Mouse (Mus musculus) CH12.LX (cell line): ENCODE data around the gene Gsta1. TPM values are rescaled to one million over a fixed set of nuclear protein-coding genes. Genes with fewer than 3 reads are reported as not detected.

ENCODE experiments used
- DNase-seq: peaks from one replicate; pipeline ENCODE4 v3.0.0-alpha.2; 2013; ENCODE audit errors: extremely low read depth
- H3K27ac ChIP-seq: 2 replicates; pipeline ENCODE4 v1.5.1; 2012; ENCODE audit warnings: low read depth, mild to moderate bottlenecking, control low read depth, moderate library complexity; ENCODE audit not compliant: insufficient read depth
- H3K27me3 ChIP-seq: replicated peaks from 2 replicates; pipeline ENCODE3; 2012; ENCODE audit warnings: inconsistent platforms
- H3K36me3 ChIP-seq, 2 experiments: replicated peaks in 1 of 2; 2 replicates each; pipeline versions ENCODE3 to v1.6.1; 2012; ENCODE audit warnings: inconsistent platforms in 1 of 2, low read length in 1 of 2, mild to moderate bottlenecking in 1 of 2, mixed read lengths in 1 of 2, moderate library complexity in 1 of 2; ENCODE audit not compliant: control insufficient read depth in 1 of 2, insufficient read depth in 1 of 2
- H3K4me1 ChIP-seq, 2 experiments: 2 replicates each; pipeline ENCODE4 v1.6.1; 2012; ENCODE audit warnings: inconsistent platforms in 1 of 2, moderate library complexity in 1 of 2; ENCODE audit not compliant: insufficient read depth in 2 of 2, control insufficient read depth in 1 of 2
- H3K4me2 ChIP-seq: 2 replicates; pipeline ENCODE4 v1.6.1; 2012; ENCODE audit warnings: low read depth, mild to moderate bottlenecking, control low read depth; ENCODE audit not compliant: poor library complexity, insufficient read depth, severe bottlenecking
- H3K4me3 ChIP-seq, 3 experiments: fragments of 150-350 bp in 1 of 3; sonication (generic) in 1 of 3; replicated peaks in 1 of 3; 2 replicates each; pipeline versions ENCODE3 to v1.5.1; 2011 to 2012; ENCODE audit warnings: low read depth in 2 of 3, low read length in 2 of 3, mild to moderate bottlenecking in 2 of 3, moderate library complexity in 2 of 3, control low read depth in 1 of 3, improper control_type of control experiment in 1 of 3, inconsistent platforms in 1 of 3, mixed read lengths in 1 of 3; ENCODE audit not compliant: poor library complexity in 1 of 3
- H3K79me2 ChIP-seq: replicated peaks from 2 replicates; pipeline ENCODE4 v1.6.1; 2012; ENCODE audit warnings: mild to moderate bottlenecking, moderate library complexity; ENCODE audit not compliant: control insufficient read depth, poor library complexity, insufficient read depth, severe bottlenecking; ENCODE audit errors: extremely low read depth
- H3K9ac ChIP-seq: 2 replicates; pipeline ENCODE4 v1.6.1; 2012; ENCODE audit warnings: low read depth, mild to moderate bottlenecking, control low read depth, moderate library complexity; ENCODE audit not compliant: insufficient read depth
- H3K9me3 ChIP-seq: replicated peaks from 2 replicates; pipeline ENCODE3; 2012; ENCODE audit warnings: low read length, inconsistent platforms, mixed read lengths
- BHLHE40 ChIP-seq: IDR thresholded peaks from 2 replicates; pipeline ENCODE4 v1.6.1; 2011; ENCODE audit warnings: mild to moderate bottlenecking, low read depth, low read length, improper control_type of control experiment
- CHD1 ChIP-seq: IDR thresholded peaks from 2 replicates; pipeline ENCODE4 v1.6.1; 2012; ENCODE audit warnings: low read depth, low read length, improper control_type of control experiment, inconsistent platforms
- CTCF ChIP-seq, 2 experiments: IDR thresholded peaks in 1 of 2; conservative IDR thresholded peaks in 1 of 2; 2 replicates each; pipeline ENCODE4 v1.5.1; 2011 to 2012; ENCODE audit warnings: low read depth in 2 of 2, low read length in 2 of 2, improper control_type of control experiment in 1 of 2, inconsistent platforms in 1 of 2, mild to moderate bottlenecking in 1 of 2, moderate library complexity in 1 of 2
- E2F4 ChIP-seq: IDR thresholded peaks from 2 replicates; pipeline ENCODE4 v1.6.1; 2011; ENCODE audit warnings: low read depth, low read length, improper control_type of control experiment; ENCODE audit not compliant: insufficient replicate concordance
- ELF1 ChIP-seq: IDR thresholded peaks from 2 replicates; pipeline ENCODE4 v1.6.1; 2014; ENCODE audit warnings: low read depth, mild to moderate bottlenecking, inconsistent platforms, low read length, improper control_type of control experiment
- EP300 ChIP-seq: IDR thresholded peaks from 2 replicates; pipeline ENCODE4 v1.6.1; 2011; ENCODE audit warnings: low read length, improper control_type of control experiment
- ETS1 ChIP-seq: conservative IDR thresholded peaks from 2 replicates; pipeline ENCODE4 v1.6.1; 2012; ENCODE audit warnings: low read depth, mild to moderate bottlenecking, inconsistent platforms, low read length, improper control_type of control experiment, moderate library complexity
- GABPA ChIP-seq: IDR thresholded peaks from 2 replicates; pipeline ENCODE4 v1.6.1; 2012; ENCODE audit warnings: low read depth, low read length, improper control_type of control experiment, inconsistent platforms; ENCODE audit not compliant: insufficient replicate concordance
- HCFC1 ChIP-seq: IDR thresholded peaks from 2 replicates; pipeline ENCODE4 v1.6.1; 2012; ENCODE audit warnings: low read depth, mild to moderate bottlenecking, inconsistent platforms, low read length, improper control_type of control experiment
- JUN ChIP-seq: IDR thresholded peaks from 2 replicates; pipeline ENCODE4 v1.6.1; 2011; ENCODE audit warnings: low read depth, mild to moderate bottlenecking, low read length, improper control_type of control experiment, moderate library complexity; ENCODE audit not compliant: insufficient read depth
- JUND ChIP-seq: conservative IDR thresholded peaks from 2 replicates; pipeline ENCODE4 v1.6.1; 2011; ENCODE audit warnings: low read depth, low read length, improper control_type of control experiment
- KAT2A ChIP-seq: IDR thresholded peaks from 2 replicates; pipeline ENCODE4 v1.6.1; 2012; ENCODE audit warnings: low read length, improper control_type of control experiment, inconsistent platforms; ENCODE audit not compliant: insufficient replicate concordance
- MAFK ChIP-seq: IDR thresholded peaks from 2 replicates; pipeline ENCODE4 v1.6.1; 2011; ENCODE audit warnings: low read length, improper control_type of control experiment; ENCODE audit not compliant: insufficient replicate concordance
- MAX ChIP-seq: IDR thresholded peaks from 2 replicates; pipeline ENCODE4 v1.6.1; 2011; ENCODE audit warnings: low read length, improper control_type of control experiment
- MYC ChIP-seq: IDR thresholded peaks from 2 replicates; pipeline ENCODE4 v1.6.1; 2011; ENCODE audit warnings: low read depth, mild to moderate bottlenecking, improper control_type of control experiment, low read length
- NELFE ChIP-seq: IDR thresholded peaks from 2 replicates; pipeline ENCODE4 v1.6.1; 2011; ENCODE audit warnings: low read depth, low read length, improper control_type of control experiment
- NRF1 ChIP-seq: IDR thresholded peaks from 2 replicates; pipeline ENCODE4 v1.6.1; 2014; ENCODE audit warnings: low read depth, mild to moderate bottlenecking, inconsistent platforms, low read length, improper control_type of control experiment, moderate library complexity
- POLR2AphosphoS2 ChIP-seq: IDR thresholded peaks from 2 replicates; pipeline ENCODE4 v1.6.1; 2011; ENCODE audit warnings: low read depth, low read length, improper control_type of control experiment
- RAD21 ChIP-seq: IDR thresholded peaks from 2 replicates; pipeline ENCODE4 v1.6.1; 2011; ENCODE audit warnings: low read depth, mild to moderate bottlenecking, low read length, improper control_type of control experiment, moderate library complexity
- RCOR1 ChIP-seq: conservative IDR thresholded peaks from 2 replicates; pipeline ENCODE4 v1.6.1; 2012; ENCODE audit warnings: low read depth, mild to moderate bottlenecking, inconsistent platforms, low read length, improper control_type of control experiment
- SIN3A ChIP-seq: IDR thresholded peaks from 2 replicates; pipeline ENCODE4 v1.6.1; 2012; ENCODE audit warnings: low read length, improper control_type of control experiment, inconsistent platforms
- SMC3 ChIP-seq: IDR thresholded peaks from 2 replicates; pipeline ENCODE4 v1.6.1; 2011; ENCODE audit warnings: low read depth, low read length, improper control_type of control experiment
- TBP ChIP-seq: conservative IDR thresholded peaks from 2 replicates; pipeline ENCODE4 v1.6.1; 2011; ENCODE audit warnings: low read depth, low read length, improper control_type of control experiment
- UBTF ChIP-seq: IDR thresholded peaks from 2 replicates; pipeline ENCODE4 v1.6.1; 2012; ENCODE audit warnings: low read depth, mild to moderate bottlenecking, inconsistent platforms, low read length, improper control_type of control experiment, moderate library complexity
- USF1 ChIP-seq: IDR thresholded peaks from 2 replicates; pipeline ENCODE4 v1.6.1; 2014; ENCODE audit warnings: low read depth, mild to moderate bottlenecking, inconsistent platforms, low read length, improper control_type of control experiment
- USF2 ChIP-seq: conservative IDR thresholded peaks from 2 replicates; pipeline ENCODE4 v1.6.1; 2011; ENCODE audit warnings: low read depth, low read length, improper control_type of control experiment
- ZKSCAN1 ChIP-seq: IDR thresholded peaks from 2 replicates; pipeline ENCODE4 v1.6.1; 2012; ENCODE audit warnings: low read depth, inconsistent platforms, low read length, improper control_type of control experiment, borderline replicate concordance
- ZMIZ1 ChIP-seq: IDR thresholded peaks from 2 replicates; pipeline ENCODE4 v1.6.1; 2012; ENCODE audit warnings: low read depth, mild to moderate bottlenecking, inconsistent platforms, low read length, improper control_type of control experiment
- ZNF384 ChIP-seq: IDR thresholded peaks from 2 replicates; pipeline ENCODE4 v1.6.1; 2012; ENCODE audit warnings: low read depth, low read length, improper control_type of control experiment, inconsistent platforms
- dilution Hi-C: fragments of 300-500 bp; cut with MboI; formaldehyde crosslinking; loops from 2 replicates; pipeline ENCODE4 v1.14.3; 2020; ENCODE audit warnings: low sequenced_read_pairs; ENCODE audit not compliant: extremely low pct_unique_long_range_greater_than_20kb, extremely low pct_ligation_motif_present
- in situ Hi-C: fragments of 300-500 bp; cut with MboI; formaldehyde crosslinking; loops from 3 replicates; pipeline ENCODE4 v1.14.3; 2019; ENCODE audit warnings: low sequenced_read_pairs, low pct_ligation_motif_present, low pct_unique_long_range_greater_than_20kb, mixed read lengths
- polyA plus RNA-seq: library from polyadenylated mRNA; unstranded; fragments of >175 nt; gene quantifications from 2 replicates; pipeline ENCODE4 v1.2.1, GENCODE M21; 2012; ENCODE audit warnings: low read depth; ENCODE audit not compliant: insufficient read length
- total RNA-seq, 2 experiments: library from RNA; depleted of rRNA; stranded (reverse); fragments of 300-350 nt in 1 of 2; fragments of >200 nt in 1 of 2; gene quantifications; 2 replicates each; pipeline ENCODE4 v1.2.3; 2012 to 2014

Gene Gsta1
- total and polyA plus RNA-seq, 3 experiments: not detected

DNA sequence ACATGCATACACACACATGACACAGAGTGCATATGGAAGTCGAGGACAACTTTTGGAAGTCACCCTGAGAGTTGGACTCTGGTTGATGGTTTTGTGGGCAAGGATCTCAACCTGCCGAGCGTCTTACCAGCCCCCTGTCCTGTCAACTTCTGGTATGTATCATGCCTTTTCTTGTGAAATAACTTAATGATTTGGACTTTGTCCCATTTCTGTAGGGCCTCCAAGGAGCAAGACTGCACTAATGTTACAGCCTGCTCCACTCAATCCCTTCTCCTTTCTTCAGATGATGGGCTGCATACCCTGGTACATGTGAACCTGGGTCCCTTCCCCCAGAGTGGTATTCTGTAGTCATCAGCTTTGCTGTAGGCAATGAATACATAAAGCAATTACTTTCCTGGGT is 20.4 kb upstream of the Gsta1 start:
- H3K27me3 ChIP-seq: no peaks in the 10 kb centered on the region
- in situ Hi-C loops (no loop called here), dilution Hi-C loops (no loop called here)
- H3K4me1 ChIP-seq: peaks cover 0 to 3% of the 10 kb centered on the region in 2 experiments; a peak in 2 of 4 replicates
- DNase-seq: no peak
- TF ChIP-seq MYC (no peak), NELFE (no peak), ZKSCAN1 (no peak), HCFC1 (no peak), NRF1 (no peak), CTCF (conservative IDR thresholded peaks at IDR 0.05 in 1 of 2, IDR thresholded peaks at IDR 0.05 in 1 of 2; ENCODE audit: low read depth in 2 of 2, low read length in 2 of 2) (no peak), JUN (no peak), GABPA (no peak), ZNF384 (no peak), TBP (no peak), CHD1 (no peak), SIN3A (no peak), BHLHE40 (no peak), ETS1 (no peak), USF1 (no peak), KAT2A (no peak), UBTF (no peak), JUND (no peak), POLR2AphosphoS2 (no peak), RAD21 (no peak)
- H3K27ac ChIP-seq: no peak overlapping the region
- H3K79me2 ChIP-seq: no peaks in the 10 kb centered on the region
- no peak overlapping the region for H3K4me3 ChIP-seq
- no peaks in the 10 kb centered on the region for H3K36me3 ChIP-seq
- no peak overlapping the region for H3K4me2 ChIP-seq
- no peak overlapping the region for H3K9ac ChIP-seq
- H3K9me3 ChIP-seq: no peaks in the 10 kb centered on the region

- H3K27me3 ChIP-seq: no peaks in the 10 kb centered on the region
- H3K4me1 ChIP-seq: no peaks in the 10 kb centered on the region; a peak in 1 of 4 replicates
- no peaks in the 10 kb centered on the region for H3K79me2 ChIP-seq
- no peak overlapping the region for H3K27ac ChIP-seq
- peaks cover 2% of the 10 kb centered on the region for H3K9me3 ChIP-seq
- no peak overlapping the region for H3K9ac ChIP-seq
- no peaks in the 10 kb centered on the region for H3K36me3 ChIP-seq
- no peak overlapping the region for H3K4me2 ChIP-seq
- TF ChIP-seq GABPA: no peak
- no peak for TF ChIP-seq POLR2AphosphoS2
- no peak for TF ChIP-seq MAX
- TF ChIP-seq MYC: no peak
- TF ChIP-seq USF2: no peak
- TF ChIP-seq ZMIZ1: no peak
- TF ChIP-seq SMC3: no peak
- TF ChIP-seq JUND: no peak
- TF ChIP-seq KAT2A: no peak
- TF ChIP-seq CTCF (conservative IDR thresholded peaks at IDR 0.05 in 1 of 2, IDR thresholded peaks at IDR 0.05 in 1 of 2; ENCODE audit: low read depth in 2 of 2, low read length in 2 of 2): no peak
- TF ChIP-seq NRF1: no peak
- no peak for TF ChIP-seq TBP
- no peak for TF ChIP-seq MAFK
- TF ChIP-seq E2F4: no peak
- TF ChIP-seq JUN: no peak
- no peak for TF ChIP-seq ETS1
- no peak for TF ChIP-seq UBTF
- TF ChIP-seq EP300: no peak
- no peak for TF ChIP-seq RCOR1
- no peak for TF ChIP-seq ELF1
- H3K4me3 ChIP-seq: no peak overlapping the region
- in situ Hi-C loops: no loop called here
- DNase-seq: no peak
- dilution Hi-C loops: no loop called here
These were observed 19.6 kb upstream of the Gsta1 start for GRCm38 (mm10) chr9:78210821-78211220.
